Mouse (Mus musculus) urinary bladder, postnatal 14 days (tissue): ENCODE results near the gene Grhpr.
A peak's percentile ranks its signal among the peaks of the same experiment; 100 is the strongest.
"Not testable (repeated sequence)": the region's sequence is repeated elsewhere in the genome, so short reads cannot be mapped to it uniquely, and the experiment has no call there.

Experiments
- DNase-seq: peaks from one replicate; pipeline ENCODE4 v3.0.0; 2021; ENCODE audit warnings: low spot score

Gene Grhpr

GRCm38 (mm10) chr4:44981280-44981973 is at the start of gene Grhpr:
Gene Grhpr (plus strand): TSS chr4:44981395.
- DNase-seq, result peak; percentile 83

- DNase-seq, result no peak
These were observed 49.5 kb upstream of the Grhpr start for GRCm38 (mm10) chr4:44931732-44932131.

GRCm38 (mm10) chr4:44938359-44939340 is 42.5 kb upstream of the Grhpr start:
- no peak for DNase-seq

- DNase-seq, result no peak
These were observed 41.5 kb upstream of the Grhpr start for GRCm38 (mm10) chr4:44939576-44940249.

GRCm38 (mm10) chr4:44940286-44940685 is 40.9 kb upstream of the Grhpr start:
- no peak for DNase-seq

GRCm38 (mm10) chr4:44942237-44942636 is 39.0 kb upstream of the Grhpr start:
- DNase-seq, result no peak

- no peak for DNase-seq
These were observed 37.7 kb upstream of the Grhpr start for GRCm38 (mm10) chr4:44943480-44943879.

GRCm38 (mm10) chr4:44944426-44945075 is 36.6 kb upstream of the Grhpr start:
- no peak for DNase-seq

- not testable (repeated sequence) for DNase-seq
These were observed 35.1 kb upstream of the Grhpr start for GRCm38 (mm10) chr4:44946126-44946525.

GRCm38 (mm10) chr4:44947464-44947863 is 33.7 kb upstream of the Grhpr start:
- DNase-seq, result no peak

- DNase-seq, result no peak
These were observed 32.9 kb upstream of the Grhpr start for GRCm38 (mm10) chr4:44948314-44948713.

GRCm38 (mm10) chr4:44953041-44953440 is 28.2 kb upstream of the Grhpr start:
- no peak for DNase-seq

- no peak for DNase-seq
These were observed 22.4 kb upstream of the Grhpr start for GRCm38 (mm10) chr4:44958776-44959175.

- DNase-seq, result no peak
These were observed 22.0 kb upstream of the Grhpr start for GRCm38 (mm10) chr4:44959220-44959619.

- DNase-seq, result no peak
These were observed 18.0 kb upstream of the Grhpr start for GRCm38 (mm10) chr4:44963156-44963555.

- DNase-seq, result no peak
These were observed 16.0 kb upstream of the Grhpr start for GRCm38 (mm10) chr4:44965175-44965574.

GRCm38 (mm10) chr4:44965736-44966135 is 15.5 kb upstream of the Grhpr start:
- no peak for DNase-seq

GRCm38 (mm10) chr4:44967402-44967801 is 13.8 kb upstream of the Grhpr start:
- no peak for DNase-seq

- DNase-seq, result no peak
These were observed 11.1 kb upstream of the Grhpr start for GRCm38 (mm10) chr4:44970056-44970455.

- DNase-seq, result peak; percentile 49
These were observed 10.5 kb upstream of the Grhpr start for GRCm38 (mm10) chr4:44970612-44971110.

GRCm38 (mm10) chr4:44973450-44973849 is 7.7 kb upstream of the Grhpr start:
- DNase-seq, result peak; percentile 88

GRCm38 (mm10) chr4:44973871-44974270 is 7.3 kb upstream of the Grhpr start:
- no peak for DNase-seq
